In the genomic region with DNA sequence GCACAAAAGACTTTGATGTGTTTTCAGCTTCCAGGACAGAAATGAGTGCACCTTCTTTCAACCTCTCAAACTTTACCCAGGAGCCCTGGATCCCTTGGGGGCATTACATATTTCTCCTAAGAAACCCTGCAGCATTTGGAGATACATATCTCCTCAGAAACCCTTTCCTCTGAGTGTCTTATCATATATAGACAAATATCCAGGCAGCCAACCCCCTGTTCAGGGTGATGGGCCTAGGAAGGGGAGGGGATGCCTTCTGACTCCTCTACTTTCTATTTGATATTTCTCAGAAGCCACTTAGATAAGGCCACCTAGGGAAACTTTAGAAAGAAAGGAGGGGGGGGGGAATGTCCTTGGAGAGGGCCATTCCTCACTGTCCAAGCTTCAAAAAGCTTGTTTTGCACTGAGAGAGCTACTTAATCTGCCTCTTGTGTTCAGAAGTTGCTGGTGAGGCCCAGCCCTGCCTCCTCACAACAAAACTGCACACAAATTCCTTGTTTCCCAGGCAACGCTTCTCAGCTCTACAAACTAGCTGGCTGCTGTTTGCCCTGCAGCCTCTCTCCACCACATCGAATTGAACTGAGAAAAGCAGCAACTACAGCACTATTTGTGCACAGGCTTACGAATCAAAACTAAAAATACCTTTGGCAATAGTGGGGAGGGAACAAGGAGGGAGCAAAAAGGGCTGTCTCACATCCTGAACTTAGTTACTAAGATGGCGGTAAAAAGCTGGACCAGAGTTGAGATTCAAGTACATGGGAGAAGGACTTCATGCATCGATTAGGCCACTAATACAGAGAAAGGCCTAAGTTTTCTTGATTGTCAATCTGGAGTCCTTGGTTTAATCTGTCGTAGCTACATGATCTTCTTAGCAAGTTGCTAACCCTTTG, we compare ENCODE assay signal across 8 mouse cellular contexts. TPM values are rescaled to one million over a fixed set of nuclear protein-coding genes. Genes with fewer than 3 reads are reported as not detected.
DNase-seq lines count a peak whose midpoint lies in the region; ATAC-seq and TF ChIP-seq lines count a peak whose summit lies in the region.
"Had no signal": no experiment of that assay in that cellular context is flagged by ENCODE, and none has a peak within 500 bp of the region (broad histone marks: within the 10 kb centered on the region; RNA-seq: fewer than 3 reads in every experiment).

No protein-coding gene starts in this region.

- TF ChIP-seq POLR2A in testis, adult 2 months (IDR thresholded peaks at IDR 0.05; ENCODE audit: control insufficient read depth, low read depth, low read length), result no peak

- no peak for TF ChIP-seq CTCF in testis, adult 2 months (IDR thresholded peaks at IDR 0.05; ENCODE audit: control insufficient read depth, insufficient read depth, insufficient replicate concordance, low read depth, low read length)

- no peaks in the 10 kb centered on the region for H3K9me3 ChIP-seq in hindbrain, embryonic 12.5 days (replicated peaks)
- no peaks in the 10 kb centered on the region for H3K9me3 ChIP-seq in midbrain, embryonic 14.5 days (ENCODE audit: control insufficient read depth, low read length)
- H3K9me3 ChIP-seq: liver, embryonic 15.5 days had no signal

- peaks cover 17% of the 10 kb centered on the region for H3K4me1 ChIP-seq in hindbrain, embryonic 12.5 days
- peaks cover 9% of the 10 kb centered on the region; the same call in 1 of the 2 replicates for H3K4me1 ChIP-seq in midbrain, embryonic 14.5 days (ENCODE audit: control insufficient read depth, insufficient read depth, low read length)
- H3K4me1 ChIP-seq in testis, adult 2 months (ENCODE audit: control insufficient read depth, insufficient read depth, low read length), result 0 out of 2 replicates have a peak, but pooled peaks cover 2% of the 10 kb centered on the region
- H3K4me1 ChIP-seq: liver, embryonic 15.5 days had no signal

- H3K27ac ChIP-seq in hindbrain, embryonic 12.5 days, result peak overlapping the region; percentile 75
- H3K27ac ChIP-seq in midbrain, embryonic 14.5 days (replicated peaks; ENCODE audit: low read depth, low read length), result peak overlapping the region; percentile 70
- peak overlapping the region; percentile 44 for H3K27ac ChIP-seq in testis, adult 2 months (ENCODE audit: control insufficient read depth, insufficient read depth, low read depth, low read length)
- H3K27ac ChIP-seq: liver, embryonic 15.5 days had no signal

- no peaks in the 10 kb centered on the region for H3K36me3 ChIP-seq in hindbrain, embryonic 12.5 days
- H3K36me3 ChIP-seq in midbrain, embryonic 14.5 days (ENCODE audit: control insufficient read depth, insufficient read depth, low read length), result no peaks in the 10 kb centered on the region
- no peaks in the 10 kb centered on the region for H3K36me3 ChIP-seq in testis, adult 2 months (ENCODE audit: control insufficient read depth, insufficient read depth, low read length)
- H3K36me3 ChIP-seq: liver, embryonic 15.5 days had no signal

- DNase-seq in adrenal gland, adult 8-10 months, result peak; percentile 36
- peak; percentile 88 for DNase-seq in embryo, embryonic 10.5 days (ENCODE audit: low spot score)
- peak; percentile 78 to 84 for DNase-seq in left cerebral cortex, adult 9 months (ENCODE audit: low spot score in 2 of 2)
- peak; percentile 81 for DNase-seq in midbrain, embryonic 14.5 days

- H3K4me2 ChIP-seq in hindbrain, embryonic 12.5 days (replicated peaks), result no peak overlapping the region
- H3K4me2 ChIP-seq in midbrain, embryonic 14.5 days (ENCODE audit: low read length), result no peak overlapping the region
- H3K4me2 ChIP-seq: liver, embryonic 15.5 days had no signal

- peak; percentile 82 for ATAC-seq in hindbrain, embryonic 12.5 days (ENCODE audit: low FRiP score)
- ATAC-seq in midbrain, embryonic 14.5 days (ENCODE audit: low FRiP score, low TSS enrichment), result peak; percentile 70
- ATAC-seq in erythroid progenitor cell, adult 5-6 weeks (replicated peaks; ENCODE audit: low FRiP score, poor library complexity, severe bottlenecking), result no peak

- H3K9ac ChIP-seq in hindbrain, embryonic 12.5 days, result no peak overlapping the region
- no peak overlapping the region for H3K9ac ChIP-seq in midbrain, embryonic 14.5 days (replicated peaks; ENCODE audit: low read length)
- H3K9ac ChIP-seq: liver, embryonic 15.5 days had no signal

- no peak overlapping the region for H3K4me3 ChIP-seq in hindbrain, embryonic 12.5 days
- no peak overlapping the region for H3K4me3 ChIP-seq in midbrain, embryonic 14.5 days (replicated peaks; ENCODE audit: low read depth, low read length)
- no peak overlapping the region for H3K4me3 ChIP-seq in testis, adult 2 months (ENCODE audit: control insufficient read depth, low read depth, low read length)
- H3K4me3 ChIP-seq: liver, embryonic 15.5 days had no signal

- 24% methylated on average over 6 of the region's 6 CpGs for WGBS in hindbrain, embryonic 12.5 days
- 7% methylated on average over 6 of the region's 6 CpGs for WGBS in midbrain, embryonic 14.5 days

- H3K27me3 ChIP-seq in hindbrain, embryonic 12.5 days, result no peaks in the 10 kb centered on the region
- H3K27me3 ChIP-seq in midbrain, embryonic 14.5 days (ENCODE audit: control insufficient read depth, insufficient read depth, low read length), result no peaks in the 10 kb centered on the region
- H3K27me3 ChIP-seq in testis, adult 2 months (ENCODE audit: control insufficient read depth, insufficient read depth, low read length), result no peaks in the 10 kb centered on the region
- H3K27me3 ChIP-seq: liver, embryonic 15.5 days had no signal

RNA-seq across cellular contexts. Expression of a gene that starts 7.6 kb away (rescaled TPM):
- under 1 TPM in 3 of 4 experiments, not detected in 1; 0.14 to 0.31 (median 0.30) TPM for total RNA-seq in adrenal gland, adult 8-10 months (2022)
- 0.26 and 0.36 TPM in 2 replicates for polyA plus RNA-seq in hindbrain, embryonic 12.5 days (2016; fragmentation: Nextera tagmentation; extraction: Ambion mirVana)
- polyA plus RNA-seq in midbrain, embryonic 14.5 days (2014; fragmentation: Nextera tagmentation; extraction: Ambion mirVana), result 6.1 and 11.9 TPM in 2 replicates
- 21.3 and 26.5 TPM in 2 replicates for polyA plus RNA-seq in testis, adult 2 months (2012; rRNA removed)
- not detected in 2 replicates for total RNA-seq in erythroid progenitor cell, adult 5-6 weeks (2015; ENCODE audit: low replicate concordance)
- not detected in 2 replicates for total RNA-seq in erythroid progenitor cell, adult 5-6 weeks (2017; ENCODE audit: low replicate concordance)
- polyA plus RNA-seq: liver, embryonic 15.5 days had no signal

RNA-seq across cellular contexts. Expression of a gene that starts 11.3 kb away (rescaled TPM):
- total RNA-seq in adrenal gland, adult 8-10 months (2022), result 1 to 10 TPM; 2.8 to 5.3 (median 3.9) TPM
- 8.2 and 10.5 TPM in 2 replicates for polyA plus RNA-seq in hindbrain, embryonic 12.5 days (2016; fragmentation: Nextera tagmentation; extraction: Ambion mirVana)
- polyA plus RNA-seq in midbrain, embryonic 14.5 days (2014; fragmentation: Nextera tagmentation; extraction: Ambion mirVana), result 8.5 and 9.4 TPM in 2 replicates
- polyA plus RNA-seq in testis, adult 2 months (2012; rRNA removed), result 3.4 and 4.6 TPM in 2 replicates
- total RNA-seq in erythroid progenitor cell, adult 5-6 weeks (2015; ENCODE audit: low replicate concordance), result 10.1 and 13.7 TPM in 2 replicates
- 6.1 and 8.0 TPM in 2 replicates for total RNA-seq in erythroid progenitor cell, adult 5-6 weeks (2017; ENCODE audit: low replicate concordance)

RNA-seq across cellular contexts. Expression of a gene that starts 42.1 kb away (rescaled TPM):
- 10 to 100 TPM; 24.3 to 37.8 (median 29.3) TPM for total RNA-seq in adrenal gland, adult 8-10 months (2022)
- 8.0 and 12.0 TPM in 2 replicates for polyA plus RNA-seq in hindbrain, embryonic 12.5 days (2016; fragmentation: Nextera tagmentation; extraction: Ambion mirVana)
- polyA plus RNA-seq in midbrain, embryonic 14.5 days (2014; fragmentation: Nextera tagmentation; extraction: Ambion mirVana), result 2.6 and 4.5 TPM in 2 replicates
- polyA plus RNA-seq in testis, adult 2 months (2012; rRNA removed), result 1.0 and 1.2 TPM in 2 replicates
- total RNA-seq in erythroid progenitor cell, adult 5-6 weeks (2015; ENCODE audit: low replicate concordance), result not detected in 2 replicates
- not detected in 2 replicates for total RNA-seq in erythroid progenitor cell, adult 5-6 weeks (2017; ENCODE audit: low replicate concordance)

Comparison
In these comparisons a context has a peak if more than half of its experiments do, and no peak if none do; other contexts are left out.
1. DNase-seq: peak in every context shown above with its lines; median percentile 88 in embryo, embryonic 10.5 days; 81 in left cerebral cortex, adult 9 months; 81 in midbrain, embryonic 14.5 days; 36 in adrenal gland, adult 8-10 months.